Mouse (Mus musculus) A20 (cell line): ENCODE results near the gene Bcl7a.

ENCODE experiments used
- DNase-seq: peaks from one replicate; pipeline ENCODE4 v3.0.0-alpha.2; 2011; ENCODE audit warnings: low read depth, low spot score

Bcl7a gene

DNA sequence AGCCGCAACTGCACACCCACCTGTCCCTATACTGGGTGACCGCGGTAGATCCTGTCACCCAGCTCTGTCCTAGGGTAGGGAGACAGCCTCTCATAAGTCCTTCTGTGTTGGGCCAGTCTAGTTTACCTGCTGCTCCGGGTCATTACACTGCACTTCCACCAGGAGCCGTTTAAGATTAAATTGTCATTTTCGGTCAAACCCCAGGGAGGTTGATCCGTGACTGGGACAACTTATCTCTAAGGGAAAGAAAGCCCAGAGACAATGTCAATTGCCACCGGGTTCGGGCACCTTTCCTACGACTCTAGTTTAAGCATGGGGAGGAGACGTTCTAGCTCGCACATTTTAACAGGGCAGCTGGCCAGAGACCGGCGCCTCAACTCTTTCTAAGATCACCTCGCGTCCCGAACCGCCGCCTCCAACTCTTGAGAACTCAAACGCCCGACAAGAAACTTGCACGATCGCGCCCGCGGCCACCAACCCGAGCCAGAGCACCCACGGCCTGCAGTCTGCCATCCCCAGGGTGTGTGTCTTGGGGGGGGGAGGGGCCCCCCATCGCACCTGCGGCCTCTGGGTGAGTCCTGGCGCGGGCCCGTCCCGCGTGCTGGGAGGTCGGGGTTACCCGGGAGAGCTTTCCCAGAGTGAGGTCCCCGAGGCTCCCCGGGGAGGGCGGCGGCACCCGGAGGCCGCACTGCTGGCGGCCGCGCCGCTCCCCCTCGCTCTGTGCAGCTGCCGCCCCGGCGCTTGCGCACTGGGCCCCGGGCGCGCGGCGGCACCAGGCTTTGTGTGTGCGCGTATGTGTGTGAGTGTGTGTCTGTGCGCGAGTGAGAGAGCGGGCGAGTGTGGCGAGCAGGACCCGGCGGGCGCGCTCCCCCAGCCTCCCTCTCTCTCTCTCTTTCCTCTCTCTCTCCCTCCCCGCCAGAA lies at the start of gene Bcl7a:
Gene Bcl7a (plus strand): TSS at position 128 of the 921 bp plus-strand sequence.
- peak; percentile 95 for DNase-seq

DNA sequence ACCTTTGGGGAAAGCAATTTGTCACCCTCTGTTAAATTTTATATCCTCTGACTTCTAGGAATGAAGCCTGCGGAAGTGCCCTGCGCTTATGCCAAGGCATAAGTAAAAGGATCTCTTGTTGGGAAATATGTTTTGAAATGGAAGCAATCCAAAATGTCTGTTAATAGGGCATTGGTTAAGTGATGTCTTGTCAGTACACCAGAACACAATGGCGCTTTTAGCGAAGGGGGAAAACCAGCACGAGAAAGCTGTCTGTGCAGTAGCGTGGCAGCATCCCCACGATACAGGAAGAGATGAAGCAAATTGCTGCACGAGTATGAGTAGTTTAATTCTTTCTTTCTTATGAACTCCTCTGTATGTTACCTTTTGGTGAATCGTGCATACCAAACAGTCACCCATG lies 49.0 kb upstream of the Bcl7a start:
- DNase-seq: no peak

GRCm38 (mm10) chr5:123296224-123296806 lies 47.3 kb upstream of the Bcl7a start:
- peak; percentile 53 for DNase-seq

GRCm38 (mm10) chr5:123296972-123297754 lies 46.5 kb upstream of the Bcl7a start:
- no peak for DNase-seq

GRCm38 (mm10) chr5:123297830-123298229 lies 45.8 kb upstream of the Bcl7a start:
- DNase-seq: no peak

DNA sequence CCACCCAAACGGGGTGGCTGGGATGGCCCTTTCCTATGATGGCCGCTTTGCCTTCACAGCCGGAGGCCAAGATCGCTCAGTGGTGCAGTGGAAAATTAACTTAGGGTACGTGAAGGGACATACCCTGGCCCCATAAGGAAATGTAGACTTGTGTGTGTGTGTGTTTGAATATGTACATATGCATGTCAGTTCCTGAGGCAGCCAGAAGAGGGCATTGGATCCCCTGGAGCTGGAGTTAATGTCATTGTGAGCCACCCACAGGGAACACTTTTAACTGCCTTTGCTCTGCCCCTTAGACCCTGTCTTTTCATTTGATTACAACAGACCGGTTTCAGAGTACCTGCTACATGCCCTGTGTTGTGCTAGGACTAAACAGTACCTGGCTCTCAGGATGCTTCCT lies 45.1 kb upstream of the Bcl7a start:
- peak; percentile 69 for DNase-seq

GRCm38 (mm10) chr5:123300496-123301034 lies 43.1 kb upstream of the Bcl7a start:
- DNase-seq: no peak

GRCm38 (mm10) chr5:123301780-123302521 lies 41.7 kb upstream of the Bcl7a start:
- no peak for DNase-seq

DNA sequence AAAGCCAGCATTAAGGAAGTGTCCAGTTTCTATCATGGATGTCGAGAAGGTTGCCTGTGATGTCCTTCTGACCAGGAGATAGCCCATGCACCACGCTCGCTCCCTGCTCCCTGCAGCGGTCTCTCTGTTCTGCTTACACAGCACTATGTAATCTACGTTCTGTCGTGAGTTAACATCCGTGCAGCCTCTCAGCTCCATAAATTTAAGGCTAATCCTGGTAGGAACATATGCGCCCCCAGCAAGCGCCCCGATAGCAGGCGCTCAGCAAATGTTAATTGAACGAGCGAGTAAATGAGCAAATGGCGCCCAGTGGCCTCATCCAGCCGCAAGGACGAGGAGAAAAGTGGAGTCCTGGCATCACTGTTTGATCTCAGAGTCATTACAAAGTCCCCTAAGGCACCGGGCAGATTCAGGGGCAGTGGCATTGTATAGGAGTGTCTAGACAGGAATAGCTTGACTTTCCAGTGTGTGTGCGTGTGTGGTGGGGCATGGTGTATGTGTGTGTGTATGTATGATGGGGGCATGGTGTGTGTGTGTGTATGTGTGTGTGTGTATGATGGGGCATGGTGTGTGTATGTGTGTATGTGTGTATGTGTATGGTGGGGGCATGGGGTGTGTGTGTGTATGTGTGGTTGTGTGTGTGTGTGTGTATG lies 35.9 kb upstream of the Bcl7a start:
- DNase-seq: no peak

DNA sequence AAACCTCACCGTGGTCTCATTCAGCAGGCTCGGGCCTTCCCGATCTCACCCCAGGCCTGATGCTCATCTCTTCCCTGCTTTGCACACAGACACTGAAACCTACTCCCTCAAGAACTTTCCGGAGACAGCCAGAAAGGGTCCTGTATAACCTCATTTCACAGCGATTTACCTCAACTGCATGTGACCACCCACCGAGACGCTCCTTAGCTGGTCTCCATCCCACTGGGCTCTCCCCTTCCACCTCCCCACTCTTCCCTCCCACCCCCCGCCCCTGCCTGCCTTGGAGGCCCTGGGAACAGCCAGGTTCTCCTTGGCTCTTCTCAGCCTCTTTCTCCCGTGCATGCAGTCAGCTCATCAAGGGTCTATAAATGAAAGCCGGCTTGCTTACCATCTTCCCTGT lies 33.8 kb upstream of the Bcl7a start:
- DNase-seq: no peak

DNA sequence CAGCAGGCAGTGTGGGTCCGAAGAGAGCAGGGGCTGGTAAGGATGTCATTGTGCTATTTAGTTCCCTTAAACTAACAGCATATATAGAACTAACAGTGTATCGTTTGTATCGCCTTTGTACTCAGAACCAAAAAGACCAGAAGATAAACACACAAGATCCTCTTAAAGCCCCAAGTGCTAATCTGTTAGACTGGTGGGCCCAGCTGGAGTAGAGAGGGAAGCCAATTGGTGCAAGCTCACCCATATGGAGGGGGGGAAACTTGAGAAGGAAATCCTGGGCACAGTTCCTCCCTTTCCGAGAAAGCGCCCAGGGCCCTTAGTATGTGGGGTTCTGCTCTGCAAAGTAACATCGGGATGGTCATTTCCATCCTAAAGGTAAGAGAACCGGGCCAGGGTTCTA lies 33.4 kb upstream of the Bcl7a start:
- DNase-seq: no peak

- no peak for DNase-seq
Observed at GRCm38 (mm10) chr5:123313058-123313630, 30.5 kb upstream of the Bcl7a start.

DNA sequence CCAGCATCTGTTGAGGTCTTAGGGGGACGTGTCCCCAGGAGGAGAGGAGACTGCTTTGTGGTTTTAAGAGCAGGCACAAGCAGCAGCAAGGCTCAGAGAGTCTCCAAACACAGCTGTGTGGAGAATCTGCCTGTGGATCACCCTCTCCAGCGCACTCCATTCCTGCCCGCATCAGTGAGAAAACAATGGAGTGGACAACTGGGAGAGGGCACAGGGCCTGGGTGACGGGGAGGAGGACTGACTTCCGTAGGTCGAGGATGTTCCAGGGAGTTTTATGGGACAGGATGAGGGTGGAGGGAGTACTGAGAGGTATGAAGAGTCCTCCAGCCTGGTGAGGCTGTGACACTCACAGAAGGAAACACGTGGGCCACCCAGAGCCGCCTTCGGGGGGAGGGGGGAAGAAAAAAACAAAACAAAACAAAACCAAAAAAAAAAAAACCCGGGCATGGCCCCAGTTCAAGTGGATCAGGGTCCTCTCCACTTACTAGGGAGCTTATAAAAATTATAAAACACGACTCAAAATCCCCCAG lies 29.7 kb upstream of the Bcl7a start:
- peak; percentile 12 for DNase-seq

DNA sequence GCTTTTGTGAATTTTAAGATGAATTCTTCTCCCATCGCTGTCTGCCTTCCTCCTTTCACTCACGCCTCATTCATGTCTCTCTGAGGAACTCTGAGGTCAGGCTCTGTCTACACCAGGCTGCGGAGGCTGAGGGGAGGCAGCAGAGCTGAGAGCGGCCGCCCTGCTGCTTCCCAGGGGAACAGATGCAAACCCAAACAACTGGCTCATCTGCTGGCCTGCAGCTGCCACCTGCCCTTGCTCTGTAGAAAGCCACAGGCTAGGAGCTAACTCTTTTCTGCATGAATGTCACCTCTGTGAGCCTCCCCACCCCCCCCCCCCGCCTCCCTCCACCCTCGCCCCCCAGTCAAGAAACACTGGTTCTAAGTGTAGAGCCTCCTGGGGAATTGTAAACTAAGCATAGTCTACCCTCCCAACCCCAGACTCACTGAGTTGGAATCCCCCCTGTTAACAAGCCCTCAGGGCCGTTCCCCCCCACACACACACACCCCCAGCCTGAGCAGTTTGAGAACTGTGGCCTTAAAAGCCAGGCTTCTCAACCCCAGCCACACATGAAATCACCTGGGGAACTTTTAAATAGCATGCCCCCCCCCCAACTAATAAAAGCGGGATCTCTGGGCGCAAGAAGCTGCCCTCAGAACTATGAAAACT lies 28.3 kb upstream of the Bcl7a start:
- DNase-seq: peak; percentile 87

DNA sequence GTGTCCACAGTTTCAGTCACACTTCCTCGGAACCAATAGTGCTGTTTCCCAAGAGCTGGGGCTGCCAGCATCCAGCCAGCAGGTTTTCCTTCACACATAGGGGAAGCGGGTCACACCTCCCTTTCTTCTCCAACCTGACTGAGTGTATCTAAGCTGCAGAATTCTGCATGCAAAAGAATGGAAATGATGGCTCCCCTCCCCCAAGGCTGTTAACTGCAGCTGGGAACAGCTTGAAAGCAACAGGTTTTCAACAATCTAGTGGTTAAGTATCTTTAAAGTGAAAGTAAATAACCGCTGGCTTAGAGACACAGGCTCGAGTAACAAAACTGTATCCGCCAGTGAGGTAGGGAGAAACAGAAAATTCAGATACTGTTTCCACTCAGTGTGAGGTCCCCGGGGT lies 25.6 kb upstream of the Bcl7a start:
- DNase-seq: peak; percentile 61

GRCm38 (mm10) chr5:123320136-123320535 lies 23.5 kb upstream of the Bcl7a start:
- peak; percentile 61 for DNase-seq

GRCm38 (mm10) chr5:123324242-123324641 lies 19.4 kb upstream of the Bcl7a start:
- peak; percentile 80 for DNase-seq

DNA sequence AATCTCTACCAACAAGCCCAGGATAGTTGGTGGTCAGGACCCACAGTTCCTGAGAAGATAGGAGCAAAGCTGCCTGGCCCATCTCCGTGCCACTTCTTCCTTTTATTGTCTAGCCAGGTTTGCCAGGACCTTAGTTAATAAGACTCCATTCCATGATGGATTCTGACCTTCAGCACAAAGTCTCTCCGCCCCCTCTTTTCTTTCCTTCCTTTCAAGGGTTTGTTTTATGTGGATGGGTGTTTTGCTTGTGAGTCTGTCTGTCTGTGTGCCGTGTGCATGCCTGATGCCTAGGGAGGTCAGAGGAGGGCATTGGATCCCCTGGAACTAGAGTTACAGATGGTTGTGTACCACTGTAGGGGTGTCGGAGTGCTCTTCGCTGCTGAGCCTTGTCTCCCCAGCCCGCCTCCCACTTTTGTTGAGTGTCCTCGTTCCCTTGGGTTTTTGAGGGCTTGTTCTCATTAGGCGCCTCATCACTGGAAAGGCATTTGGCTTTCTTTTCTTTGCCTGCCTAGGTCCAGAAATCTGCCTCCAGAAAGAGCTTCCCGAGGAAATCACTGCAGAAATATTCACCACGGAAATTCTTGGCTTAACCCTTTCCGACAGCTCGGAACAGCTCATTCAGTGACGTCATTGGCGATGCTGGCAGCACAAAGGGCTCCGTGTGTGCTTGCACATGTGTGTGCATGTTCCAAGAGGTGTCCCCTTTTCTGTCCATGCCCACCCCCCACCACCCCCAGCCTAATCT lies 17.5 kb upstream of the Bcl7a start:
- DNase-seq: no peak

DNA sequence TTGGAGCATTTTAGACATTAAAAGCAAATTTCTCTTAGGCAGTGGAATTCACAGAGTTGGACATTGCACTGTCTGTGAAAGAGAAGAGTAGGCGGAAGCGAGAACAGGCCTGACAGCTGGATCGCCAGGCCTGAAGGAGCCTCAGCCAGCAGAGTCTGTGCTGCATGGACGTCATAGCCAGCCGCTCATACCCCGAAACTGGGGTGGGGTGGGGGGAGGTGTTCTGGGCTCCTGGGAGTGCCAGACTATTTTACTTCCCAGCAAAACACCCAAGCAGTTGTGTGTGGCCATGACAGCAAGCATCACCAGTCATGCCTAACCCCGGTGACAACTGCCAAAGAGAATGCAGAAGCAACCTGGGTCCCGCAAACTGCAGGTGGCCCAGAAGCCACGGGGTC lies 16.9 kb upstream of the Bcl7a start:
- DNase-seq: peak; percentile 92
